Comparison of ENCODE assay signal across 8 mouse cellular contexts in genomic region chr17:56810245-56810644, GRCm38 (mm10). TPM values are rescaled to one million over a fixed set of nuclear protein-coding genes. Genes with fewer than 3 reads are reported as not detected.
DNase-seq lines count a peak whose midpoint lies in the region; ATAC-seq and TF ChIP-seq lines count a peak whose summit lies in the region.

No protein-coding gene starts in this region.

- 0% methylated on average over 3 of the region's 3 CpGs for WGBS in forebrain, embryonic 14.5 days
- 0% methylated on average over 3 of the region's 3 CpGs for WGBS in heart, postnatal 0 days
- WGBS in liver, embryonic 13.5 days (ENCODE audit: insufficient replicate concordance), result 40% methylated on average over 3 of the region's 3 CpGs
- 11% methylated on average over 3 of the region's 3 CpGs for WGBS in neural tube, embryonic 11.5 days

- 0 out of 2 replicates have a peak, but pooled peaks have one; percentile 40 for ATAC-seq in cerebellum, adult (ENCODE audit: insufficient number of reproducible peaks, low FRiP score, low TSS enrichment)
- peak; percentile 59 for ATAC-seq in forebrain, embryonic 14.5 days
- peak; percentile 89 for ATAC-seq in heart, postnatal 0 days (ENCODE audit: insufficient read depth, low read depth)
- peak; percentile 13; the same call in 1 of the 2 replicates for ATAC-seq in liver, embryonic 13.5 days (ENCODE audit: low read depth)
- peak; percentile 47; the same call in 1 of the 2 replicates for ATAC-seq in neural tube, embryonic 11.5 days (ENCODE audit: insufficient read depth, low FRiP score, low TSS enrichment)

- peak; percentile 95 for DNase-seq in forebrain, embryonic 14.5 days (ENCODE audit: low spot score)
- DNase-seq in heart, postnatal 0 days (ENCODE audit: low spot score), result peak; percentile 96
- peak; percentile 84 to 90 for DNase-seq in kidney, postnatal 4 days
- no peak for DNase-seq in liver, embryonic 13.5 days
- DNase-seq in neural tube, embryonic 11.5 days (ENCODE audit: low spot score), result peak; percentile 80
- peak; percentile 78 for DNase-seq in urinary bladder, adult 2 months (ENCODE audit: low spot score)

- TF ChIP-seq CTCF in C2C12 (IDR thresholded peaks at IDR 0.05; ENCODE audit: control insufficient read depth, insufficient read depth, insufficient read length), result no peak
- no peak for TF ChIP-seq CTCF in heart, postnatal 0 days (IDR thresholded peaks at IDR 0.05; ENCODE audit: low read depth)

- no peaks in the 10 kb centered on the region for H3K36me3 ChIP-seq in C2C12 (ENCODE audit: control insufficient read depth, insufficient read depth)
- H3K36me3 ChIP-seq in forebrain, embryonic 14.5 days (ENCODE audit: control insufficient read depth, insufficient read depth, low read length), result no peaks in the 10 kb centered on the region
- H3K36me3 ChIP-seq in heart, postnatal 0 days (replicated peaks; ENCODE audit: control insufficient read depth, insufficient read depth, low read length), result no peaks in the 10 kb centered on the region
- H3K36me3 ChIP-seq in liver, embryonic 13.5 days, result peaks cover 8% of the 10 kb centered on the region; the same call in 1 of the 2 replicates
- H3K36me3 ChIP-seq in neural tube, embryonic 11.5 days (ENCODE audit: control insufficient read depth, insufficient read depth, low read length), result no peaks in the 10 kb centered on the region

- H3K27me3 ChIP-seq in C2C12 (ENCODE audit: control insufficient read depth, insufficient read depth, insufficient read length), result no peaks in the 10 kb centered on the region
- H3K27me3 ChIP-seq in forebrain, embryonic 14.5 days (replicated peaks; ENCODE audit: control insufficient read depth, insufficient read depth, low read length), result no peaks in the 10 kb centered on the region
- H3K27me3 ChIP-seq in heart, postnatal 0 days (ENCODE audit: control insufficient read depth, insufficient read depth, low read length), result no peaks in the 10 kb centered on the region
- no peaks in the 10 kb centered on the region for H3K27me3 ChIP-seq in liver, embryonic 13.5 days
- no peaks in the 10 kb centered on the region for H3K27me3 ChIP-seq in neural tube, embryonic 11.5 days (ENCODE audit: control insufficient read depth, insufficient read depth, low read length)

- peaks cover 35% of the 10 kb centered on the region for H3K4me1 ChIP-seq in forebrain, embryonic 14.5 days (ENCODE audit: control insufficient read depth, insufficient read depth, low read length)
- H3K4me1 ChIP-seq in heart, postnatal 0 days (ENCODE audit: control insufficient read depth, insufficient read depth), result peaks cover 25% of the 10 kb centered on the region
- peaks cover 54% of the 10 kb centered on the region for H3K4me1 ChIP-seq in liver, embryonic 13.5 days (replicated peaks)
- H3K4me1 ChIP-seq in neural tube, embryonic 11.5 days (ENCODE audit: control insufficient read depth, insufficient read depth, low read length), result peaks cover 26% of the 10 kb centered on the region

- H3K4me2 ChIP-seq in forebrain, embryonic 14.5 days (ENCODE audit: low read length), result peak overlapping the region; percentile 4; the same call in 1 of the 2 replicates
- no peak overlapping the region for H3K4me2 ChIP-seq in heart, postnatal 0 days (ENCODE audit: low read depth, low read length)
- H3K4me2 ChIP-seq in liver, embryonic 13.5 days, result no peak overlapping the region
- no peak overlapping the region; the same call in 1 of the 2 replicates for H3K4me2 ChIP-seq in neural tube, embryonic 11.5 days (ENCODE audit: low read depth)

- H3K79me2 ChIP-seq in C2C12 (ENCODE audit: control insufficient read depth, insufficient read depth), result no peaks in the 10 kb centered on the region

- peak; percentile 67; the same call in 1 of the 2 replicates for TF ChIP-seq EP300 in heart, postnatal 0 days (IDR thresholded peaks at IDR 0.05; ENCODE audit: low read depth)

- H3K9me3 ChIP-seq in forebrain, embryonic 14.5 days (replicated peaks; ENCODE audit: control insufficient read depth, low read length), result no peaks in the 10 kb centered on the region
- no peaks in the 10 kb centered on the region for H3K9me3 ChIP-seq in heart, postnatal 0 days (replicated peaks; ENCODE audit: control insufficient read depth, low read length)
- H3K9me3 ChIP-seq in liver, embryonic 13.5 days (replicated peaks), result no peaks in the 10 kb centered on the region
- no peaks in the 10 kb centered on the region for H3K9me3 ChIP-seq in neural tube, embryonic 11.5 days (ENCODE audit: control insufficient read depth, low read length)

- peak overlapping the region; percentile 76 for H3K27ac ChIP-seq in forebrain, embryonic 14.5 days (ENCODE audit: low read depth, low read length)
- H3K27ac ChIP-seq in heart, postnatal 0 days (ENCODE audit: low read depth), result peak overlapping the region; percentile 94
- H3K27ac ChIP-seq in liver, embryonic 13.5 days, result 0 out of 2 replicates have a peak overlapping the region, but pooled peaks have one; percentile 1
- H3K27ac ChIP-seq in neural tube, embryonic 11.5 days (ENCODE audit: low read depth, low read length), result no peak overlapping the region

- no peak overlapping the region for H3K4me3 ChIP-seq in C2C12 (ENCODE audit: insufficient read depth, poor library complexity, severe bottlenecking)
- no peak overlapping the region for H3K4me3 ChIP-seq in forebrain, embryonic 14.5 days (ENCODE audit: low read depth, low read length)
- H3K4me3 ChIP-seq in heart, postnatal 0 days (ENCODE audit: low read depth, low read length), result no peak overlapping the region
- H3K4me3 ChIP-seq in liver, embryonic 13.5 days (replicated peaks), result no peak overlapping the region
- H3K4me3 ChIP-seq in neural tube, embryonic 11.5 days (ENCODE audit: low read depth, low read length), result no peak overlapping the region

- H3ac ChIP-seq in C2C12 (ENCODE audit: control insufficient read depth, insufficient read length, low read depth), result no peak overlapping the region

- H3K9ac ChIP-seq in forebrain, embryonic 14.5 days (ENCODE audit: low read length), result peak overlapping the region; percentile 43
- H3K9ac ChIP-seq in heart, postnatal 0 days (replicated peaks; ENCODE audit: low read depth, low read length), result no peak overlapping the region
- H3K9ac ChIP-seq in liver, embryonic 13.5 days, result no peak overlapping the region
- no peak overlapping the region; the same call in 1 of the 2 replicates for H3K9ac ChIP-seq in neural tube, embryonic 11.5 days (ENCODE audit: low read length)

- H3K79me3 ChIP-seq in C2C12 (ENCODE audit: low read depth), result no peaks in the 10 kb centered on the region

TF ChIP-seq in C2C12, 6 proteins besides CTCF, POLR2A, EP300 and RAD21:
- TF ChIP-seq CEBPB (IDR thresholded peaks at IDR 0.05; ENCODE audit: low read depth) (peak; percentile 64), FOSL1 (IDR thresholded peaks at IDR 0.05; ENCODE audit: insufficient read depth, low read length, poor library complexity, severe bottlenecking) (no peak), MAX (IDR thresholded peaks at IDR 0.05) (no peak), MYOD1 (IDR thresholded peaks at IDR 0.05; ENCODE audit: control insufficient read depth, insufficient read length, low read depth) (no peak), USF1 (IDR thresholded peaks at IDR 0.05; ENCODE audit: low read depth) (no peak), MYOG (IDR thresholded peaks at IDR 0.05; ENCODE audit: control insufficient read depth, extremely low read depth, insufficient read length) (no peak)
TF ChIP-seq in C2C12: peak in this region for 1.

RNA-seq across cellular contexts. Expression of gene Rfx2, which starts 20.6 kb away (rescaled TPM):
- polyA plus RNA-seq in C2C12 (2012; fragmentation: generic; extraction: Trizol), result 2.6 TPM
- polyA plus RNA-seq in forebrain, embryonic 14.5 days (2014; fragmentation: Nextera tagmentation; extraction: Ambion mirVana), result 2.2 and 3.2 TPM in 2 replicates
- 7.0 and 17.9 TPM in 2 replicates for total RNA-seq in heart, postnatal 0 days (2014; rRNA removed; ENCODE audit: low replicate concordance)
- polyA plus RNA-seq in heart, postnatal 0 days (2015; fragmentation: Nextera tagmentation; extraction: Ambion mirVana), result 2.6 and 3.5 TPM in 2 replicates
- 10.1 and 10.7 TPM in 2 replicates for polyA plus RNA-seq in liver, embryonic 13.5 days (2015; fragmentation: Nextera tagmentation; extraction: Ambion mirVana)
- polyA plus RNA-seq in neural tube, embryonic 11.5 days (2014; fragmentation: Nextera tagmentation; extraction: Ambion mirVana), result 3.9 and 4.9 TPM in 2 replicates
- 6.6 and 9.4 TPM in 2 replicates for polyA plus RNA-seq in urinary bladder, adult 2 months (2012; rRNA removed)

RNA-seq across cellular contexts. Expression of gene Prr22, which starts 40.2 kb away (rescaled TPM):
- 0.47 TPM for polyA plus RNA-seq in C2C12 (2012; fragmentation: generic; extraction: Trizol)
- 0.42 and 0.52 TPM in 2 replicates for polyA plus RNA-seq in forebrain, embryonic 14.5 days (2014; fragmentation: Nextera tagmentation; extraction: Ambion mirVana)
- total RNA-seq in heart, postnatal 0 days (2014; rRNA removed; ENCODE audit: low replicate concordance), result 0.62 TPM in 1 of 2 replicates, not detected in the other
- polyA plus RNA-seq in heart, postnatal 0 days (2015; fragmentation: Nextera tagmentation; extraction: Ambion mirVana), result 0.49 and 0.67 TPM in 2 replicates
- polyA plus RNA-seq in liver, embryonic 13.5 days (2015; fragmentation: Nextera tagmentation; extraction: Ambion mirVana), result 0.45 and 0.61 TPM in 2 replicates
- polyA plus RNA-seq in neural tube, embryonic 11.5 days (2014; fragmentation: Nextera tagmentation; extraction: Ambion mirVana), result 0.77 and 1.1 TPM in 2 replicates
- 1.1 and 1.5 TPM in 2 replicates for polyA plus RNA-seq in urinary bladder, adult 2 months (2012; rRNA removed)

RNA-seq across cellular contexts. Expression of gene Dus3l, which starts 45.7 kb away (rescaled TPM):
- polyA plus RNA-seq in C2C12 (2012; fragmentation: generic; extraction: Trizol), result 40.1 TPM
- polyA plus RNA-seq in forebrain, embryonic 14.5 days (2014; fragmentation: Nextera tagmentation; extraction: Ambion mirVana), result 48.2 and 57.3 TPM in 2 replicates
- total RNA-seq in heart, postnatal 0 days (2014; rRNA removed; ENCODE audit: low replicate concordance), result 25.8 and 28.9 TPM in 2 replicates
- polyA plus RNA-seq in heart, postnatal 0 days (2015; fragmentation: Nextera tagmentation; extraction: Ambion mirVana), result 21.1 and 23.0 TPM in 2 replicates
- 17.2 and 17.5 TPM in 2 replicates for polyA plus RNA-seq in liver, embryonic 13.5 days (2015; fragmentation: Nextera tagmentation; extraction: Ambion mirVana)
- 36.6 and 42.3 TPM in 2 replicates for polyA plus RNA-seq in neural tube, embryonic 11.5 days (2014; fragmentation: Nextera tagmentation; extraction: Ambion mirVana)
- polyA plus RNA-seq in urinary bladder, adult 2 months (2012; rRNA removed), result 50.0 and 61.3 TPM in 2 replicates

RNA-seq across cellular contexts. Expression of gene Nrtn, which starts 52.9 kb away (rescaled TPM):
- polyA plus RNA-seq in C2C12 (2012; fragmentation: generic; extraction: Trizol), result 0.67 TPM
- polyA plus RNA-seq in forebrain, embryonic 14.5 days (2014; fragmentation: Nextera tagmentation; extraction: Ambion mirVana), result 0.94 and 1.7 TPM in 2 replicates
- total RNA-seq in heart, postnatal 0 days (2014; rRNA removed; ENCODE audit: low replicate concordance), result 83.1 and 104 TPM in 2 replicates
- polyA plus RNA-seq in heart, postnatal 0 days (2015; fragmentation: Nextera tagmentation; extraction: Ambion mirVana), result 33.9 and 35.5 TPM in 2 replicates
- polyA plus RNA-seq in liver, embryonic 13.5 days (2015; fragmentation: Nextera tagmentation; extraction: Ambion mirVana), result 1.00 and 1.0 TPM in 2 replicates
- polyA plus RNA-seq in neural tube, embryonic 11.5 days (2014; fragmentation: Nextera tagmentation; extraction: Ambion mirVana), result 5.8 and 6.3 TPM in 2 replicates
- 22.8 and 28.7 TPM in 2 replicates for polyA plus RNA-seq in urinary bladder, adult 2 months (2012; rRNA removed)

Comparison
In these comparisons a context has a peak if more than half of its experiments do, and no peak if none do; other contexts are left out.
1. ATAC-seq: peak in every context shown above with its lines; median percentile 89 in heart, postnatal 0 days; 59 in forebrain, embryonic 14.5 days; 47 in neural tube, embryonic 11.5 days; 40 in cerebellum, adult; 13 in liver, embryonic 13.5 days.